Mouse (Mus musculus) thymus, adult 18-20 months (tissue): ENCODE results near the gene Fancg.

Experiments used
- DNase-seq, 2 experiments: peaks; one replicate each; pipeline ENCODE4 v3.0.0; 2022; ENCODE audit warnings: mixed read lengths in 2 of 2

Gene Fancg

DNA sequence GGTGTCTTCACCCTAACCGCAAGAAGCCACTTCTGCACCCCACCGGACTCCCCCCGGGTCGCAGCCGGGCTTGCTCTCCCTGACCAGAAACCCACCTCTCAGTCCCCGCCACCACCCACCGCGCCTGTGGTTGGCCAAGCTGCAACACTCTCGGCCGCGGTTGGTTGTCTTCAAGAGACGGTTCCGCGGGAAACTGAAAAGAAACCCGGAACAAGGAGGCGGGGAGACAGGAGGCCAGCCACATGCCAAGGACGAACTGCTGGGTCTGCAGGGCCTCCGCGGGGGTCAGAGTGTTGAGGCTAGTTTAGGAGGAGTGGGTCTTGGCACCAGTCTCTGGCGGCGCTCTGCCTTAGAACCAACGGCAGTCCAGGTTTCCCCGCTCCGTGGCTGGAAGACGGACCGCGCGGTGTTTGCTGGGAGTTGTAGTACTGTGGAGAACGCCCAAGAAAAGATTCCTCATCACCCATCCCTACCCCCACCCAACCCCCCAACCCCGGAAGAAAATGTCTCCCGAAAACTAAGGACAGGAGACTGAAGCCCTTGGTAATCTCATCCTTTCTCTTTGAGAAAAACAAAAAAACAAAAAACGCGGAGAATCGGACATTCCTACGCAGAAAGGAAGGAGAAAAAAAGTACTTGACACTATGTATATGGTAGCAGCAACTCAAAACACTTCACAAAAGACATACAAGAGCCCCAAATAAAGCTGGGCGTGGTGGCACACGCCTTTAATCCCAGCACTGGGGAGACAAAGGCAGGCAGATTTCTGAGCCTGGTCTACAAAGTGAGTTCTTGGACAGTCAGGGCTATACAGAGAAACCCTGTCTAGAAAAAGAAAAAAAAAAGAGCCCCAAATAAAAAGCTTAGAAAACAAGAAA lies at the start of gene Fancg:
Fancg (minus strand) TSS at position 346 of the 878 bp plus-strand sequence.
- DNase-seq: peak; percentile 79 to 84

DNA sequence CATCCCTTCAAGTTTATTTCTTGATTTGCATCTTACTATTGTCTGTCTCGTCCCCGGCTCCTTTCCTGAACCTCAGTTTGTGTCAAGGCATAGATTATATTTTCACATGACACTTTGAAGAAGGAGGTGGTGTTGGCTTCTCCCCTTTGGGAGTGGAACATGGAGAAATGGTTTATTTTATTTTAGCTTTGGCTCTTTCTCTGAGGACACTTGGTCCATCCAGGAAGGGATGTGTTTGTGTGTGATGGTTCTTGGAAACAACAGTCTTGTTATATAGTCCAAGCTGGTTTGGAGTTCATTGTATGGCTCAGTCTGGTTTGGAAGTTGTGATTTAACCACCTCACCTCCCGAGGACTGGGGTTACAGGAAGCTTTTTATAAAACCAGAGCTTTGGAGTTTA lies 49.4 kb upstream of the Fancg start:
- DNase-seq: no peak

DNA sequence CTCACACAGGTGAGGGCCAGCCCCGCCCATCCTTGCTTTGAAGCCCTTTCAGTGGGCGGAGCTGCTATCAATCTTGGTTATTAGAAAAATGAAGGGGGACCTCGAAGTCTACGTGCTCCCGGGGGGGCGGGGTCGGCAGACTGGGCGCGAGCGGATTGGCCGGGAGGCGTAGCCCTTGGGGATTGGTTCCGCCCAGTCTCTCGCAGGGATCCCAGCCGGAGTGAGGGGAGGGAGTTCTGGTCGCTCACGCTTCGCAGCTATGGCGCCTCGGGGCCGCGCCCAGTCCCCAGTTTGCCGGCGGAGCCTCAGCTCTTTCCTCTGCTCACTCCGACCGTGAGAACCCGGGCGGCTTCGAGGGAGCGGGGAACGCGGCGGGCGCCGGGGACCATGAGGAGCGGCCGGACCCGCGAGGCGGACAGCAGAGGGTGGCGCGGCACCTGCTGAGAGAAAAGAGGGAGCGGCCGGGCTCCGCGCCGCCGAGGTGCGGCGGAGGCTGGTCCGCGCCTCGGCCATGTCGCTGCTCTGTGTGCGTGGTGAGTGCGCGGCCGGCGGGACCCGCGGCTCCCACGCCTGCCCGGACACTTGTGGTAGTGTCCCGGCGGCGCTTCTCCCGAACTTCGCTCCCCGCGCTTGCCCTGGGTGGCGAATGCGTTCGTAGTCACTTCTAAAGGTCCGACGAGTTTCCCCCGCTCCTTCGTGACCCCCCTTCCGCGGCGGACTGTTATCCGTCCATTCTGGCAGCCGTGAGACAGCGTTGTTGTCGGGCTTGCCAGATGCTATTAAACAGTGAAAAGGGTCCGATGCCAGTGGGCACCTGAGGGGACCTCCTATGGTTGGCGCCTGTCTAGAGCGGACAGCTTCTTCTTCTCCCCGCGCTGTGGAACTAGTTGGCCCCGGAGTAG lies 48.7 kb upstream of the Fancg start, which contains the start of gene Unc13b:
Unc13b (plus strand) TSS at position 201 of the 902 bp plus-strand sequence.
- DNase-seq: peak; percentile 42 to 45

DNA sequence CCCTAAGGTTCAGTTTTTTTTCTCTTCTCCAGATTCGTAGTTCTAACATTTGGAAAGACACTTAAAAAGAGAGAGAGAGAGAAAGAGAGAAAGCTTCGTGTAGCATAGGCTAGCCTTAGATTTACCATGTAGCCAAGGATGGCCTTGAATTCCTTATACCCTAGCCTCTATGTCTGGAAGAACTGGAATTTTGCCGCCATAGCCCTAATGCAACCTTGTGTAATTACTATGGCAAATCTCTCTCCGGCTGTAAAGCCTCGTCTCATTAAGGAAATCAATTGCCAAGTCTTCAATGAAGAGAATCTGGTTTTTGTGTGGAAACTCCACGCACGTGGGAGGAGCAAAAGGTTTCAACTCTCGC lies 48.1 kb upstream of the Fancg start:
- no peak for DNase-seq

DNA sequence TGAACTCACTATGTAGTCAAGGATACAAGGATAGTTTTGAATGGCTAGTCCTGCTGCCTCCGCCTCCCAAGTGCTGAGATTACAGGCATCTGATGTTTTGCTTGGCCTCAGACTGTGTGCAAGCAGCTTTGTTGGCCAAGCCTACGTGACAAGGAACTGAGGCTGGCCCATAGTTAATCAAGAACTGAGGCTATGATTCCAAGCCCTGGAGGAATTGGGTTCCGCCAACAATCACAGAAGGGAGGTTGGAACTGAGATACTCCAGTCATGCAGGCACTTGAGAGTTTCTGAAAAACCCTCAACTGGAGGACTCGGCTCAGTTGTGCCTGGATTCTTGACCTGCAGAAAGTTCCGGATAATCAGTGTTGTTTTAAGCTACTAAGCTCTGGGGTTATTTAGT lies 47.3 kb upstream of the Fancg start:
- no peak for DNase-seq

DNA sequence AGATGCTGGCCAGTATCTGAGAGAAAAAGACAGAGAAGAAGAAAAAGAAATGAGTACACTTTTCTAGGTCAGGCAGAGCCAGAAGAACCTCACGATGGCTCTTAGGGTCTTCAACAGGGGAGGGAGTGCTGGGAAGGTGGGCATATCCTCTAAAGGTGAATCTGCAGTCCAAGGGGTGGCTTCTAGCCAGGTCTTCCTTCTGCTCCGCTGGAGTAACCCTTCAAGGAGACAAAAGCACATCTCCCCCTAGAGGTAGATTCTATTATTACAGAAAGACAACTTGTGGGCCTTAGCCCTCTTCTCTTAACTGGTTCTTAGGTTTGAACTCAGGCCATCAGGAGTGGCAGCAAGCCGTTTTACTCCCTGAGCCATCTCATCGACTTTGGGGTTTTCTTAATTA lies 42.3 kb upstream of the Fancg start:
- DNase-seq: no peak

DNA sequence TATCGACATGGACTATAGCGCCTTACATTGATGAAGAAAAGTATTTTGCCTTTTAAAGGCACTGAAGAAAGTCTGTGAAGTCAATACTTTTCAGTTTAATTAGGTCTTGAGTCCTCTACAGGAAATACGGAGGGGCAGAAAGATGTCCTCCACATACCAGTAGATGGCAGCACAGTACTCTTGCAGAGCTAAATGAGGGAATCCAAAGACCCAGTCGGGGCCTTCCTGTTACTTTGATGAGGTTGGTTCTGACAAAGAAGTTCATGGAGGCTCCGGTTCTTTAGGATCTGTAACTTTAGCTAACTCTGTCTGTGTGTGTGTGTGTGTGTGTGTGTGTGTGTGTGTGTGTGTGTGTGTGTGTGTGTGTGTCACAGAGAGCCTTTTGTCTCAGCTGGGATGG lies 36.9 kb upstream of the Fancg start:
- DNase-seq: peak in 1 of 2 experiments; percentile 48

GRCm38 (mm10) chr4:43046607-43047006 lies 36.3 kb upstream of the Fancg start:
- no peak for DNase-seq

- peak; percentile 73 to 82 for DNase-seq
Measured at GRCm38 (mm10) chr4:43045659-43046302, 35.5 kb upstream of the Fancg start, which contains the start of gene Fam214b. TSS of gene Fam214b (minus strand) at chr4:43046220.

GRCm38 (mm10) chr4:43045285-43045658 lies 35.0 kb upstream of the Fancg start:
- DNase-seq: no peak

DNA sequence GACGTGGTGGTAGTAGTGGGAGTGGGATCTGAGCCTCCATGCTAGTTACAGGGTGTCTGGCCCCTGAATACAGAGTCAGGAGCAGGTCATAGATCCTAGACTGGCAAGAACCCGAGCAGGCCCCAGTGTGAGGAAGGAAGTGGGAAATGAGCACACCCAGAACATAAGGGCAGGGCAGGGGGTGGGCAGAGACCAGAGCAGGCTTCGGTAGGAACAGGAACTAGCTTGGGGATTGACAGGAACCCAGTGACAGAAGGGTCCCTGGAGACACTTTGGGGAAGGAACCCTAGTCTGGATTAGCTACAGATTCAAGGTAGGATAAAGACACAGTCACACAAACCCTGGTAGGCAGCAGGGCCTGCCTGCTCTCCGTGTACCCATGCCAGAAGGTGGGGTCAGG lies 34.4 kb upstream of the Fancg start:
- no peak for DNase-seq

- DNase-seq: peak; percentile 53 to 59
Measured at GRCm38 (mm10) chr4:43043644-43044357, 33.5 kb upstream of the Fancg start.

DNA sequence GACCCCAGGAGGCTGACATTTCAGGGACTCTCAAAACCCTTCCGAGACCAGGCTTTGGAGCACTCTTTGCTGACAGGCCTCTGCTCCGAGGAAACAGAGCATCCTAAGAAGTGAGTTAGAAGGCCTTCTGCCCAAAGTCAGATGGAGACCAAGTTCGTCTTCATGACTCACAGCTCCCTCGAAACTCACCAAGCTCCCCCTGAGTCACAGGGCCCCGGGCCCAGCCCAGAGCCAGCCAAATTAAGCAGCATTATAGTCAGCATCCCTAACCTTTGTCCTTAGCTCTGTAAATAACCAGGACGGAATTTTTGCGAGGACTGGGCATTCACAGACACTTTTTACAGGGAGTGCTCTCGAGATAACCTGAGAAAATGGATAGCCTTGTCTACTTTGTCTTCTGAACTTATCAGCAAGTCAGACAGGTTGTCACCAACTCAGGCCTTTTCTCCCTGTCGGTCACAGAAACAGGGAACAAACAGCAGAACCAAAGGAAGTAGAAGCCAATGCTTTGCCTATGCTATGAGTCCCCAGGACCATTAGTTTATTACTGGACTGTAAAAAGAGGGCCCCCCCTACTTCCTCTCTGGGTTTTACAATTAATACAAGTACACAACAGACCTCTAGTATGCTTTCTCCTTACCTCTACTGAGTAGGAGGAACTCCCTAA lies 30.7 kb upstream of the Fancg start:
- DNase-seq: no peak

DNA sequence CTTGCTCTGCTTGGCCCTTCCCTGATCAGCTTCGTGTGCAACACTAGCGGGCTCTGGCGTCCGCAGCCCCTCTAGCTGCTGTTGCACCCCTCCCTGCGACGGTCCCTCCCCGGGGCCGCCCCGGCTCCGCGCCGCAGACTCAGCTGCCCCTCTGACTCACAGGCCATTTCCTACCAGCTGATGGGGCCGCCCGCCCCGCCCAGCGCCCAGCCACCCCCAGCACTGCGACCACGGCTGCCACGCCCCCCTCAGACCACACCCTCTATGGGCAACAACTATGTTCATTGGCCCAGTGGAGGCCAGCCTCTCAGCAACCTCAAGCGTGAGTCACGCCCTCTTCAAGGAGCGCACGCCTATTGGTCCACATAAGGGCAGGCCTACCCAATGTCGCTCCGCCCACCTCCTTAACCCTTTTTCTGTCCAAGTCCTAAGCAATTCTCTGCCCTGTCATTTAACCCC lies 29.8 kb upstream of the Fancg start:
- DNase-seq: peak; percentile 83 to 89

GRCm38 (mm10) chr4:43039609-43040008 lies 29.3 kb upstream of the Fancg start:
- DNase-seq: no peak

- DNase-seq: no peak
Measured at GRCm38 (mm10) chr4:43038567-43039495, 28.5 kb upstream of the Fancg start.

- DNase-seq: no peak
Measured at GRCm38 (mm10) chr4:43037860-43038566, 27.7 kb upstream of the Fancg start.

DNA sequence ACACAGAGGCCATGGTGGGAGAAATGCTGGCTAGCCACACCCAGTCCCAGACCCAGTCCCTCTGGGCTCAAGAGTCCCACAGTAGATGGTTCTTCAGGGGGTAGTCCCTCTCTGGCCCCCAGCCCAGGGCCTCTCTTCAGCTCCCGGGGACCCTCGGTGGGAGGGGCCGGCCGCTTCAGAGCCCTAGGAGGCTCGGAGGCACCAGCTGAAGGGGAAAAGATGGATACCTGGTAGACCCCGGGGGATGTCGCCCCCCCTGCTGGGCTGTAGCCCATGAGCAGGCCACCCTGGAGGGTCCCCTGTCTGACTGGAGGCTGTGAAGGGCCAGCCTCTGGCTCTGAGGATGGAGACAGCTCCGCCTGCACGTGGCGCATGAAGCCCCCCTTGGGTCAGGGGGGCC lies 26.1 kb upstream of the Fancg start:
- no peak for DNase-seq

DNA sequence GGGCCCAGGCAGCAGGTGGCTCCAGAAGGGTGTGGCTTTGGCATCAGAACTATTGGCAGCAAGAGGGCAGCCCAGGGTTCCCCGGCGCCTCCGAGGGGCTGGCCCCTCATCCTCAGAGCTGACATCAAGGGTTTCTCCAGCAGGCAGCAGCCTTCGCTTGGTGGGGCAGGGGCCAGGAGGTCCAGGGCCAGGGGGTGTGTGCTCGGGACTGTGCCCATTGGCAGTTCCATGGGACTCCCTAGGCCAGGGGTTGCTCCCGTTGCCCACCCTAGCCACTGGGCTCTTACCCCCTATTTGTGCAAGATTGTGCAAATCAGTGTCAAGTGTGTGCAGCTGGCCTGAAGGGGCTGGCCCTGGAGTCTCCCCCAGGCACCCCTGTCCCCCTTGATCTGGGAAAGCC lies 25.5 kb upstream of the Fancg start:
- no peak for DNase-seq

DNA sequence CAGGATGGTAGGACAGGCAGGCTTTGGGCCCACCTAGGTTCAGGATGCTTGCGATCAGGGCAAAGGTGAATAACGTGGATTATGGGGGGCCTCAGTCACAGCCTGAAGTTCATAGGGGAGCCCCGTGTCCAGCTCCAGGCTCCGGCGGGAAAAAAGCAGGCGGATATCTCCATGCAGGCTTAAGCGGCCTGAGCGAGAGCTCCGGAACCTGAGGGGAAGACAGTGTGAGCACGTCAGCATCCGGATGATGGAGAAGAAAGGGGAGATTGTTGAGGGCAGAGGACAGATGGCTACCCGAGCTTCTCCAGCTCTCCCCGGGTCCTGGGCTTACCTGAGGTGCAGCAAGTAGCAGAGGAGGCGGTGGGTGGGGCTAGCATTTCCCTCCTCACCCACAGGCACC lies 23.2 kb upstream of the Fancg start:
- DNase-seq: no peak
